Mouse (Mus musculus): ENCODE data around the gene Gtf2ird1.
"Not testable (repeated sequence)": the region's sequence is repeated elsewhere in the genome, so short reads cannot be mapped to it uniquely, and the experiment has no call there.

- not testable (repeated sequence) for TF ChIP-seq CTCF (IDR thresholded peaks at IDR 0.05; ENCODE audit: low read depth, low read length); POLR2A (IDR thresholded peaks at IDR 0.05; ENCODE audit: borderline replicate concordance, low read depth, low read length)
Observed at GRCm38 (mm10) chr5:134446755-134447154, 9.8 kb downstream of the Gtf2ird1 start.

All from bone marrow macrophage, adult 2 months (primary cell).